Mouse (Mus musculus): ENCODE measurements around the gene Hmg20b. TPM values are rescaled to one million over a fixed set of nuclear protein-coding genes. Genes with fewer than 3 reads are reported as not detected.

Hmg20b gene
- polyA plus RNA-seq, 1 experiment from 2014 or later: 98.6 TPM

GRCm38 (mm10) chr10:81342686-81343505 is 7.4 kb downstream of the Hmg20b start, which contains the start of gene Gipc3:
Gipc3 (minus strand) TSS chr10:81343266.
- peaks cover 26% of the 10 kb centered on the region for H3K27me3 ChIP-seq (ENCODE audit: control insufficient read depth, insufficient read depth, low read length)
- peaks cover 11% of the 10 kb centered on the region for H3K4me1 ChIP-seq (ENCODE audit: control insufficient read depth, insufficient read depth, low read length)
- H3K27ac ChIP-seq (ENCODE audit: low read length): no peak within 1 kb of the TSS
- H3K36me3 ChIP-seq (ENCODE audit: control insufficient read depth, insufficient read depth, low read length): no peaks in the 10 kb centered on the region; the same call in 1 of the 2 replicates
- H3K4me2 ChIP-seq (replicated peaks; ENCODE audit: low read depth, low read length): peak within 1 kb of the TSS; percentile 85
- WGBS: 4% methylated on average over 60 of the region's 67 CpGs
- peak within 1 kb of the TSS; percentile 25; the same call in 1 of the 2 replicates for H3K9ac ChIP-seq (replicated peaks; ENCODE audit: low read depth, low read length)
- ATAC-seq (ENCODE audit: insufficient number of reproducible peaks, insufficient read depth, low FRiP score, low read depth): no peak
- no peaks in the 10 kb centered on the region for H3K9me3 ChIP-seq (ENCODE audit: control insufficient read depth, low read depth, low read length)
- H3K4me3 ChIP-seq (ENCODE audit: low read depth, low read length): peak within 1 kb of the TSS; percentile 40

GRCm38 (mm10) chr10:81341333-81341949 is 8.8 kb downstream of the Hmg20b start:
- H3K27ac ChIP-seq (ENCODE audit: low read length): no peak overlapping the region
- no peak overlapping the region for H3K9ac ChIP-seq (replicated peaks; ENCODE audit: low read depth, low read length)
- 0 out of 2 replicates have a peak, but pooled peaks cover 7% of the 10 kb centered on the region for H3K4me1 ChIP-seq (ENCODE audit: control insufficient read depth, insufficient read depth, low read length)
- no peak overlapping the region for H3K4me3 ChIP-seq (ENCODE audit: low read depth, low read length)
- no peak overlapping the region for H3K4me2 ChIP-seq (replicated peaks; ENCODE audit: low read depth, low read length)
- no peak; the same call in 1 of the 2 replicates for ATAC-seq (ENCODE audit: insufficient number of reproducible peaks, insufficient read depth, low FRiP score, low read depth)
- no peaks in the 10 kb centered on the region for H3K9me3 ChIP-seq (ENCODE audit: control insufficient read depth, low read depth, low read length)
- WGBS: 34% methylated on average over 16 of the region's 16 CpGs
- no peaks in the 10 kb centered on the region; the same call in 1 of the 2 replicates for H3K36me3 ChIP-seq (ENCODE audit: control insufficient read depth, insufficient read depth, low read length)
- H3K27me3 ChIP-seq (ENCODE audit: control insufficient read depth, insufficient read depth, low read length): peaks cover 26% of the 10 kb centered on the region

- WGBS: 40% methylated on average over 17 of the region's 17 CpGs
Measured at GRCm38 (mm10) chr10:81340551-81341332, 9.5 kb downstream of the Hmg20b start.

GRCm38 (mm10) chr10:81336558-81336957 is 13.7 kb downstream of the Hmg20b start:
- H3K27me3 ChIP-seq (ENCODE audit: control insufficient read depth, insufficient read depth, low read length): peaks cover 10% of the 10 kb centered on the region; the same call in 1 of the 2 replicates
- peak overlapping the region; percentile 88 for H3K27ac ChIP-seq (ENCODE audit: low read length)
- H3K9ac ChIP-seq (replicated peaks; ENCODE audit: low read depth, low read length): no peak overlapping the region
- ATAC-seq (ENCODE audit: insufficient number of reproducible peaks, insufficient read depth, low FRiP score, low read depth): no peak
- no peak overlapping the region for H3K4me2 ChIP-seq (replicated peaks; ENCODE audit: low read depth, low read length)
- H3K9me3 ChIP-seq (ENCODE audit: control insufficient read depth, low read depth, low read length): no peaks in the 10 kb centered on the region
- no peaks in the 10 kb centered on the region; the same call in 1 of the 2 replicates for H3K36me3 ChIP-seq (ENCODE audit: control insufficient read depth, insufficient read depth, low read length)
- no peak overlapping the region for H3K4me3 ChIP-seq (ENCODE audit: low read depth, low read length)
- H3K4me1 ChIP-seq (ENCODE audit: control insufficient read depth, insufficient read depth, low read length): peaks cover 26% of the 10 kb centered on the region
- WGBS: 94% methylated on average over 4 of the region's 4 CpGs

More at GRCm38 (mm10) chr10:81340551-81341332, 9.5 kb downstream of the Hmg20b start:
- H3K4me3 ChIP-seq (ENCODE audit: low read depth, low read length): no peak overlapping the region
- peaks cover 26% of the 10 kb centered on the region for H3K27me3 ChIP-seq (ENCODE audit: control insufficient read depth, insufficient read depth, low read length)
- no peak overlapping the region for H3K27ac ChIP-seq (ENCODE audit: low read length)
- no peaks in the 10 kb centered on the region; the same call in 1 of the 2 replicates for H3K36me3 ChIP-seq (ENCODE audit: control insufficient read depth, insufficient read depth, low read length)
- H3K9me3 ChIP-seq (ENCODE audit: control insufficient read depth, low read depth, low read length): no peaks in the 10 kb centered on the region
- no peak overlapping the region for H3K4me2 ChIP-seq (replicated peaks; ENCODE audit: low read depth, low read length)
- peaks cover 11% of the 10 kb centered on the region; the same call in 1 of the 2 replicates for H3K4me1 ChIP-seq (ENCODE audit: control insufficient read depth, insufficient read depth, low read length)
- no peak overlapping the region for H3K9ac ChIP-seq (replicated peaks; ENCODE audit: low read depth, low read length)
- ATAC-seq (ENCODE audit: insufficient number of reproducible peaks, insufficient read depth, low FRiP score, low read depth): no peak; the same call in 1 of the 2 replicates

DNA sequence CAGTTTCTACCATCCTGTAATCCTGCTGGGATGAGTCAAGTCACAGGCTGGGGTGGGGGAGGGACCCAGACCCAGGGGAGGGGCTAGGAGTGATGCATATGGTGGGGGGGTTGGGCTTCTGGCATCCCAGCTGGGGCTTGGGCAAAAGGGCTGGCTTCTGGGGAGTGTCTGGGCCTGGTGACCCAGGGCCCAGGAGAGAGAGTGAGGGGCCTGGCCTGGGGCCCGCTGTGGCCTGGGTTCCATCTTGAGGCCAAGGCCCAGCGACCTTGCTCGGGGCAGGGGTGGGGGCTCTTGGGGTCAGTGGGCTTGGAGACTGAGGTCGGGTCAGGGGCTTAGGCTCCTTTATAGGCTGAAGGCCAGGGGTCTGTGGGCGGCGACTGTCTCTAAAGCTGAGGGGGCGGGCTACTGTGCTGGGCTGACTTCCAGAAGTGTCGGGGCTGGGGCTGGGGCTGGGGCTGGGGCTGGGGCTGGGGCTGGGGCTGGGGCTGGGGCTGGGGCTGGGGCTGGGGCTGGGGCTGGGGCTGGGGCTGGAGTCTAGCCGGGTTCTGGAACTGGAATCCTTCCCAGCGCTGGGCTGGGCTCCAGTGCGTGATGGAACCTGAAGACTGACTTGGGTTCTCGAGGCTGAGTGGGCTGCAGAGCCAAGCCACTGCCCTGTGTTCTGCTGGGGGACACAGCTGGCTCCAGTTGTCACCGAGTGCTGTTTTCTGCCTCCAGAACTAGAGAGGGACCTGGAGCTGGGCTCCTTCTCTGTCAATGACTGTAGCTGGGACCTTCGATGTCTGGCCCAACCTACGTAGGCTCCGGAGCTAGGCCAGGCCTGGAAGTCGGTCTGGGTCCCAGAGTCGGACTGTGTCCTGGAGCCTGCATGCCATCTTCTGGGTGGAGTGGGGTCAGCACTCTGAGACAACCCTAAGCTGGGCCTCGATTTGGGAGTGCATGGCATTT is 14.6 kb downstream of the Hmg20b start:
- Histone ChIP-seq H3K4me3 (ENCODE audit: low read depth, low read length) (no peak overlapping the region), H3K27ac (ENCODE audit: low read length) (peak overlapping the region; percentile 88), H3K9ac (replicated peaks; ENCODE audit: low read depth, low read length) (0 out of 2 replicates have a peak overlapping the region, but pooled peaks have one; percentile 10), H3K9me3 (ENCODE audit: control insufficient read depth, low read depth, low read length) (no peaks in the 10 kb centered on the region), H3K4me1 (ENCODE audit: control insufficient read depth, insufficient read depth, low read length) (peaks cover 25% of the 10 kb centered on the region), H3K36me3 (ENCODE audit: control insufficient read depth, insufficient read depth, low read length) (no peaks in the 10 kb centered on the region; the same call in 1 of the 2 replicates), H3K27me3 (ENCODE audit: control insufficient read depth, insufficient read depth, low read length) (0 out of 2 replicates have a peak, but pooled peaks cover 7% of the 10 kb centered on the region), H3K4me2 (replicated peaks; ENCODE audit: low read depth, low read length) (peak overlapping the region; percentile 27; the same call in 1 of the 2 replicates)
- WGBS: 35% methylated on average over 19 of the region's 19 CpGs
- peak; percentile 31; the same call in 1 of the 2 replicates for ATAC-seq (ENCODE audit: insufficient number of reproducible peaks, insufficient read depth, low FRiP score, low read depth)

DNA sequence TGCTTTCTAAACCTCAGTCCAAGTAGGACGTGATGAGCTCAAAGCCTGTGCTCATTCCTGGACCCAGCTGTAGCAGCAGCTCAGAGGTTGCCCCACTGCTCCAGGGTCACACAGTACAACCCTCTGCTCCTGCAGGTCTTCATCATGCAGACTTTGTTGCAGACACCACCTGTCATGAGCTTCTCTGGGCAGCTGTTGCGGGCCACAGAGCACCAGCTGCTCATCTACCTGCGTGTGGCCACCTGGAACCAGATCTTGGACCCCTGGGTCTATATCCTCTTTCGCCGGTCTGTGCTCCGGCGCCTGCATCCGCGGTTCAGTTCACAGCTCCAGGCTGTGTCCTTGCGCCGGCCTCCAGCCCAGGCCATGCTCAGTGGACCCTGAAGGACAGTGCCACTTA is 16.0 kb downstream of the Hmg20b start:
- Histone ChIP-seq H3K9ac (replicated peaks; ENCODE audit: low read depth, low read length) (no peak overlapping the region), H3K27me3 (ENCODE audit: control insufficient read depth, insufficient read depth, low read length) (0 out of 2 replicates have a peak, but pooled peaks cover 7% of the 10 kb centered on the region), H3K4me2 (replicated peaks; ENCODE audit: low read depth, low read length) (no peak overlapping the region), H3K36me3 (ENCODE audit: control insufficient read depth, insufficient read depth, low read length) (no peaks in the 10 kb centered on the region; the same call in 1 of the 2 replicates), H3K4me1 (ENCODE audit: control insufficient read depth, insufficient read depth, low read length) (peaks cover 34% of the 10 kb centered on the region), H3K9me3 (ENCODE audit: control insufficient read depth, low read depth, low read length) (no peaks in the 10 kb centered on the region), H3K4me3 (ENCODE audit: low read depth, low read length) (no peak overlapping the region), H3K27ac (ENCODE audit: low read length) (peak overlapping the region; percentile 82; the same call in 1 of the 2 replicates)
- no peak for ATAC-seq (ENCODE audit: insufficient number of reproducible peaks, insufficient read depth, low FRiP score, low read depth)
- 72% methylated on average over 11 of the region's 11 CpGs for WGBS

GRCm38 (mm10) chr10:81332277-81332676 is 18.0 kb downstream of the Hmg20b start:
- Histone ChIP-seq H3K9ac (replicated peaks; ENCODE audit: low read depth, low read length) (no peak overlapping the region), H3K27ac (ENCODE audit: low read length) (no peak overlapping the region), H3K4me3 (ENCODE audit: low read depth, low read length) (no peak overlapping the region), H3K36me3 (ENCODE audit: control insufficient read depth, insufficient read depth, low read length) (peaks cover under 1% of the 10 kb centered on the region; the same call in 1 of the 2 replicates), H3K4me1 (ENCODE audit: control insufficient read depth, insufficient read depth, low read length) (peaks cover 48% of the 10 kb centered on the region), H3K9me3 (ENCODE audit: control insufficient read depth, low read depth, low read length) (no peaks in the 10 kb centered on the region), H3K27me3 (ENCODE audit: control insufficient read depth, insufficient read depth, low read length) (0 out of 2 replicates have a peak, but pooled peaks cover 5% of the 10 kb centered on the region), H3K4me2 (replicated peaks; ENCODE audit: low read depth, low read length) (peak overlapping the region; percentile 18; the same call in 1 of the 2 replicates)
- WGBS: 32% methylated on average over 29 of the region's 29 CpGs
- ATAC-seq (ENCODE audit: insufficient number of reproducible peaks, insufficient read depth, low FRiP score, low read depth): no peak

Data from stomach, embryonic 14.5 days (tissue).